Mouse (Mus musculus) lung, postnatal 0 days (tissue): ENCODE data around the gene Fibin. TPM values are rescaled to one million over a fixed set of nuclear protein-coding genes. Genes with fewer than 3 reads are reported as not detected.
A peak's percentile ranks its signal among the peaks of the same experiment; 100 is the strongest.

Source experiments
- ATAC-seq: fragments of 200-750 bp; cut with Nextera tagmentation; 2 replicates; pipeline ENCODE4 v1.8.0; 2017; ENCODE audit warnings: moderate library complexity
- DNase-seq: peaks from one replicate; pipeline ENCODE4 v3.0.0-alpha.2; 2016; ENCODE audit warnings: low spot score
- H3K27ac ChIP-seq: fragments of 300-500 bp; sonication (generic); 2 replicates; pipeline ENCODE4 v1.5.1; 2014; ENCODE audit warnings: antibody characterized with exemption, mild to moderate bottlenecking, low read length, mixed read lengths
- H3K27me3 ChIP-seq: fragments of 300-500 bp; sonication (generic); replicated peaks from 2 replicates; pipeline ENCODE4 v1.6.1; 2014; ENCODE audit warnings: low read length, mixed read lengths; ENCODE audit not compliant: insufficient read depth
- H3K36me3 ChIP-seq: fragments of 300-500 bp; sonication (generic); 2 replicates; pipeline ENCODE4 v1.6.1; 2014; ENCODE audit warnings: low read length, mixed read lengths; ENCODE audit not compliant: insufficient read depth
- H3K4me1 ChIP-seq: fragments of 300-500 bp; sonication (generic); 2 replicates; pipeline ENCODE4 v1.6.1; 2014; ENCODE audit warnings: antibody characterized with exemption, low read depth, low read length, mixed read lengths; ENCODE audit not compliant: insufficient read depth
- H3K4me2 ChIP-seq: fragments of 300-500 bp; sonication (generic); replicated peaks from 2 replicates; pipeline ENCODE4 v1.6.1; 2014; ENCODE audit warnings: low read depth, mild to moderate bottlenecking, low read length, moderate library complexity, mixed read lengths
- H3K4me3 ChIP-seq: fragments of 300-500 bp; sonication (generic); 2 replicates; pipeline ENCODE4 v1.5.1; 2014; ENCODE audit warnings: low read depth, low read length
- H3K9ac ChIP-seq: fragments of 300-500 bp; sonication (generic); replicated peaks from 2 replicates; pipeline ENCODE4 v1.6.1; 2014; ENCODE audit warnings: low read depth, mild to moderate bottlenecking
- H3K9me3 ChIP-seq: fragments of 300-500 bp; sonication (generic); 2 replicates; pipeline ENCODE4 v1.6.1; 2016; ENCODE audit warnings: low read length, mixed read lengths
- CTCF ChIP-seq: IDR thresholded peaks from 2 replicates; pipeline ENCODE4 v1.5.1; 2016; ENCODE audit warnings: antibody characterized with exemption, mild to moderate bottlenecking
- EP300 ChIP-seq: IDR thresholded peaks from 2 replicates; pipeline ENCODE4 v1.6.1; 2016; ENCODE audit warnings: antibody characterized with exemption, mild to moderate bottlenecking, control low read depth
- WGBS: fragments of 180-500 bp; shearing (Covaris S2); extraction: QIAGEN DNeasy Blood & Tissue Kit; methylation state at CpG from one replicate; pipeline ENCODE4 v1.1.7; 2014; 5-methylcytosine and 5-hydroxymethylcytosine counted together
- polyA plus RNA-seq: library from polyadenylated mRNA; unstranded; fragments of >200 nt; fragmentation: Nextera tagmentation; extraction: Ambion mirVana; gene quantifications from 2 replicates; pipeline ENCODE4 v1.2.1, GENCODE M21; 2015

The Fibin gene
- polyA plus RNA-seq, 1 experiment from 2014 or later = 76.2 TPM

DNA sequence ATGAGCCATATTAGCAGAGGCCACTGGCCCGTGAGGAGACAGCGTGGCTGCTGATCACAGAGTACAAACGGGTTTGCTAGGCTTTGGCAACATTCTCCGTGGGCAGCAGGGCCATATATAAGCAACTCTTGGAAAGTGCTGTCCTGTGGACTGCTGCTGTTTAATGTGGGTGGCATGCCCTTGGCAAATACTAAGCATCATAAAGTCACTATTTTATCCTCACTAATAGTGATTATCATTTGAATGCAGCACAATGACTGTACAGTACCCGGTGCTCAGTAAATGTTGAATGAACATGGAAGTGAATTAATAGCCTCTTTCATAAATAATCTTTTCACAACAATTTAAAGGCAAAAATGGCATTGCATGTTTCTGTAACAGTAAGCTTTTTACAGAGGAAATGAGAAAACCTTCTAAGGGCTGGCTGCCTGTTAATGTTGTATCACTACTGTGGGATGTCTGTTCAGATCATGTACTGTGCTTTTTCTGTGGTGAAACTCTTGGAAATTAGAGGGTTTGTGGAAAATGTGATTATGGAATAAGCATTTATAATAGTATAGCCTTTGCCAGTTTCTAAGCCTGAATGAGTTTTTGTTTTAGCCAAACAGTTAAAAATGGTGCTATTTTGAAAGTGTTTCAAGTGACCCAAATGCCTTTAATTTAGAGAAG, 9.5 kb downstream of the Fibin start:
- TF ChIP-seq EP300 (no peak), CTCF (no peak)
- WGBS = 64% methylated on average over 5 of the region's 5 CpGs
- no peaks in the 10 kb centered on the region for H3K4me1 ChIP-seq
- no peak overlapping the region for H3K4me2 ChIP-seq
- H3K27me3 ChIP-seq = no peaks in the 10 kb centered on the region
- no peak for ATAC-seq
- H3K36me3 ChIP-seq = no peaks in the 10 kb centered on the region
- H3K4me3 ChIP-seq = no peak overlapping the region
- no peak overlapping the region for H3K9ac ChIP-seq
- no peak overlapping the region for H3K27ac ChIP-seq
- H3K9me3 ChIP-seq = no peaks in the 10 kb centered on the region
- no peak for DNase-seq

DNA sequence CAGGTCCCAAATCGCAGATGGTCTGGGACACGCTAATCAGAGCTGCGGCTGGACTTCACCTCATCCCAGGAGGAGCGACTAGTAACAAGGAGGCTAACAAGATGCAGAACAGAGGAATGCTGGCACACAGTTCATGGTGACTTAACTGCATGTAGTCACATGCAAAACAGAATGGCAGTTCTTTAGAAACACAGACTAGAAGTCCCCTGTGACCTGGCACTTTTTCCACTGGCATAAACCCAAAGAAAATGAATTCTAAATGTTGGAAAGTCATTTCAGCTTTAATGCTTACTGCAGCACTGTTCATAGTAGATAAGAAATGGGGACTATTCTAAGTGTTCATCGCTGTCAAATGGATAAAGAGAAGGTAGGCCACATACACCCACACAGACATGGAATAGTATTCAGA, 11.1 kb downstream of the Fibin start:
- no peak overlapping the region for H3K4me2 ChIP-seq
- no peaks in the 10 kb centered on the region for H3K36me3 ChIP-seq
- no peaks in the 10 kb centered on the region for H3K4me1 ChIP-seq
- ATAC-seq = no peak
- H3K9me3 ChIP-seq = no peaks in the 10 kb centered on the region
- 61% methylated on average over 5 of the region's 5 CpGs for whole genome bisulfite sequencing
- H3K9ac ChIP-seq = no peak overlapping the region
- H3K4me3 ChIP-seq = no peak overlapping the region
- no peak for TF ChIP-seq EP300
- no peak for TF ChIP-seq CTCF
- H3K27me3 ChIP-seq = no peaks in the 10 kb centered on the region
- no peak for DNase-seq
- no peak overlapping the region for H3K27ac ChIP-seq

DNA sequence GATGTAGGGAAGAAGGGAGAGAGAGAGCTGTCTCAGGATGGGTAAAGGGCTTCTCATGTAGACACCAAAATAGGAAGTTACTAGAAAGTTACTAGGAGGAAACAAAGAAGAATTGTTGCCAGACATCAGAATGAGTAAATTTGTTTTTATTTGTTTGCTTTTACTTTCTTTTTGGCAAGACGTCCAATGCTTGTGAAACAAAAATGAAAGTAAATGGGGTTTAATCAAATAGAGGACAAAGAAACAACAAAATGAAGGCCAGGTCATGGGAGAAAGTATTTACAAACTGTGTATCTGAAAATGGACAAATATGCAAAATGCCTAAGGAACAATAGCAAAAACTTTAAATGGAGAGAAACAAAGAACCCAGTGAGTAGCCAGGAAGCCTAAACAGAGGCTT, 11.6 kb downstream of the Fibin start:
- Histone ChIP-seq H3K27ac (no peak overlapping the region), H3K9ac (no peak overlapping the region), H3K27me3 (no peaks in the 10 kb centered on the region), H3K4me2 (no peak overlapping the region), H3K4me1 (no peaks in the 10 kb centered on the region), H3K9me3 (no peaks in the 10 kb centered on the region), H3K36me3 (no peaks in the 10 kb centered on the region), H3K4me3 (no peak overlapping the region)
- 40% methylated on average over 1 of the region's 1 CpGs for WGBS
- TF ChIP-seq EP300 (no peak), CTCF (no peak)
- ATAC-seq (no peak), DNase-seq (no peak)

DNA sequence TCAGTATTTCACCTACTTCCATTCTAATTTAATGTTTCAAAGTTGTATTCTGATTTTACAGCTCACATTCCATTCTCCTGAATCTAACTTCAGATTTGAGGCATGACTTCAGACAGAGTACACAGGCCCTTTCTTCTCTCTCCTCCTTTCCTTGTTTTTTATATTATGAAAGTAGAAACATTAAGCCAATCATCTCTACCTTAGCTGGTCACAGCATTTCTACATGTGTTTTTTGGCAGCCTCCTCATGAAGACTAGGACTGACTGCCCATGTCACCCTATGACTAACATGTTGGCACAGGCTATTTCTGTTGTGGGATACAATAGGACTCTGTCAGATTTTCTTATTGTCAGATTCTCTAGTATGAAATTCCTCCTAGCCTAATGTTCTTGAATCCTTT, 34.0 kb downstream of the Fibin start:
- TF ChIP-seq CTCF (no peak), EP300 (no peak)
- Histone ChIP-seq H3K4me3 (no peak overlapping the region), H3K27ac (no peak overlapping the region), H3K27me3 (no peaks in the 10 kb centered on the region), H3K9me3 (no peaks in the 10 kb centered on the region), H3K4me1 (no peaks in the 10 kb centered on the region), H3K9ac (no peak overlapping the region), H3K4me2 (no peak overlapping the region), H3K36me3 (no peaks in the 10 kb centered on the region)
- DNase-seq (no peak), ATAC-seq (no peak)

DNA sequence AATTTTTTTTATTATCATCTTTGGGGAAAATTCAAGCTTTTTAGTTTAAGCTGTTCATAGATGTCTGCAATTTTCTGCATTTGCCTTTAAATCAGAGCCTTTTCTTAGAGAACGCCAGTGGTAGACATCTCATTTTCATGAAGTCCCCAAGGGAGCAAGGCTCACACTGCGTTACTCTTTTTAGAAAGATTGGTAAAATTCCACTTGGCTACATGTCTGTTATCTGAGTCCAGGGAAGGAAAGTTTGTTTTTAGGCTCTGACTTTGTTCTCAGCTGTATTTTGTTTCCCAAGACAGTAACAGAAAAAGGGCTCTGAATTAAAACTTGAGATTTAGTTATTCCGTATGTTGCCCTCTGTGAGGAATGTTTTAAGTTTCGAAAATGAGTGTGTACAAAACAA, 43.0 kb downstream of the Fibin start:
- no peaks in the 10 kb centered on the region for H3K9me3 ChIP-seq
- no peak overlapping the region for H3K27ac ChIP-seq
- TF ChIP-seq CTCF (no peak), EP300 (no peak)
- DNase-seq = peak; percentile 26
- no peak overlapping the region for H3K4me2 ChIP-seq
- no peaks in the 10 kb centered on the region for H3K36me3 ChIP-seq
- no peaks in the 10 kb centered on the region for H3K27me3 ChIP-seq
- H3K9ac ChIP-seq = no peak overlapping the region
- 58% methylated on average over 4 of the region's 4 CpGs for WGBS
- H3K4me3 ChIP-seq = no peak overlapping the region
- no peaks in the 10 kb centered on the region for H3K4me1 ChIP-seq
- ATAC-seq = no peak

DNA sequence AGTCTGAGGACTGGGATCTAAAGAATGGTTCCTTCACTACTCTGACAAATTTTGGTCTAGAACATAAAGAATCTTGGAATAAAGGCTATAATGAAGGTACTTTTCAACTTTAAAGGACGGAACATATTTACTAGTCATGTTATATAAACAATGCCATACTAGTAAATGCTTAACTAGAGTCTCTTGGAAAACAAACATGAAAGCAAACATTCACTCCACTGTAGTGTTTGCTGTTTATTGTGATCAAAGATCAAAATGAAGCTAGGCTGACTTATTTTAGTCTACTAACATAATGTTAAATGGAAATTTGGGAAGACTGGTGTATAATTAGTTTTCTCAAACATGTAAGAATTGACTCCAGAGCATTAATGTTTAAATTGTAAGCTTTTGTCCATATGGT, 43.7 kb downstream of the Fibin start:
- DNase-seq (no peak), ATAC-seq (no peak)
- 73% methylated on average over 1 of the region's 1 CpGs for WGBS
- H3K4me2 ChIP-seq = no peak overlapping the region
- no peaks in the 10 kb centered on the region for H3K9me3 ChIP-seq
- no peak overlapping the region for H3K9ac ChIP-seq
- H3K36me3 ChIP-seq = no peaks in the 10 kb centered on the region
- no peaks in the 10 kb centered on the region for H3K4me1 ChIP-seq
- no peak overlapping the region for H3K4me3 ChIP-seq
- H3K27ac ChIP-seq = no peak overlapping the region
- TF ChIP-seq CTCF (no peak), EP300 (no peak)
- no peaks in the 10 kb centered on the region for H3K27me3 ChIP-seq

DNA sequence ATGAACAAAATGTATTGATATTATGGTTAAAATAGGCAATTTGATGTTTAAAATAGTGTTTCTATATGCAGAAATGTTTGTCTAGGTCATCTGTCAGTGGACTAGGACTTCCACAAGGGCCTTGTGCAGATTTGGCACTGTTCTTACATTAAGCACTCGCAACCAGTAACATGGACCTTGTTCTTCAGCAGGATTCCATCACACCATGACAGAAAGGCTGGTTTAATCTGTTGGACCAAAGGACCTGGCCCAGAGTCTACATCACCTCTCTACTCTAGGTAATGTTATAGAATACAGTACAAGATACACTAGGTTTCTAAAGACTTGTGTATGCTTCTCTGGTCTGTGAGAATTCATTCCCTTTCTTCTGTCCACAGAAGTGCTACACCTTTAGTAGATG, 44.3 kb downstream of the Fibin start:
- WGBS = 80% methylated on average over 1 of the region's 1 CpGs
- H3K4me1 ChIP-seq = no peaks in the 10 kb centered on the region
- no peak overlapping the region for H3K27ac ChIP-seq
- H3K27me3 ChIP-seq = no peaks in the 10 kb centered on the region
- H3K9me3 ChIP-seq = no peaks in the 10 kb centered on the region
- TF ChIP-seq EP300 = no peak
- TF ChIP-seq CTCF = no peak
- no peak for ATAC-seq
- no peak overlapping the region for H3K9ac ChIP-seq
- no peak overlapping the region for H3K4me3 ChIP-seq
- no peak overlapping the region for H3K4me2 ChIP-seq
- no peak for DNase-seq
- no peaks in the 10 kb centered on the region for H3K36me3 ChIP-seq
